Mouse (Mus musculus) CH12.LX (cell line): ENCODE results near the gene Rp9. TPM values are rescaled to one million over a fixed set of nuclear protein-coding genes. Genes with fewer than 3 reads are reported as not detected.
A peak's percentile ranks its signal among the peaks of the same experiment; 100 is the strongest.

Source experiments
- DNase-seq: peaks from one replicate; pipeline ENCODE4 v3.0.0-alpha.2; 2013; ENCODE audit errors: extremely low read depth
- H3K27ac ChIP-seq: 2 replicates; pipeline ENCODE4 v1.5.1; 2012; ENCODE audit warnings: low read depth, mild to moderate bottlenecking, control low read depth, moderate library complexity; ENCODE audit not compliant: insufficient read depth
- H3K27me3 ChIP-seq: replicated peaks from 2 replicates; pipeline ENCODE3; 2012; ENCODE audit warnings: inconsistent platforms
- H3K36me3 ChIP-seq, 2 experiments: replicated peaks in 1 of 2; 2 replicates each; pipeline versions ENCODE3 to v1.6.1; 2012; ENCODE audit warnings: inconsistent platforms in 1 of 2, low read length in 1 of 2, mild to moderate bottlenecking in 1 of 2, mixed read lengths in 1 of 2, moderate library complexity in 1 of 2; ENCODE audit not compliant: control insufficient read depth in 1 of 2, insufficient read depth in 1 of 2
- H3K4me1 ChIP-seq, 2 experiments: 2 replicates each; pipeline ENCODE4 v1.6.1; 2012; ENCODE audit warnings: inconsistent platforms in 1 of 2, moderate library complexity in 1 of 2; ENCODE audit not compliant: insufficient read depth in 2 of 2, control insufficient read depth in 1 of 2
- H3K4me2 ChIP-seq: 2 replicates; pipeline ENCODE4 v1.6.1; 2012; ENCODE audit warnings: low read depth, mild to moderate bottlenecking, control low read depth; ENCODE audit not compliant: poor library complexity, insufficient read depth, severe bottlenecking
- H3K4me3 ChIP-seq, 3 experiments: fragments of 150-350 bp in 1 of 3; sonication (generic) in 1 of 3; replicated peaks in 1 of 3; 2 replicates each; pipeline versions ENCODE3 to v1.5.1; 2011 to 2012; ENCODE audit warnings: low read depth in 2 of 3, low read length in 2 of 3, mild to moderate bottlenecking in 2 of 3, moderate library complexity in 2 of 3, control low read depth in 1 of 3, improper control_type of control experiment in 1 of 3, inconsistent platforms in 1 of 3, mixed read lengths in 1 of 3; ENCODE audit not compliant: poor library complexity in 1 of 3
- H3K79me2 ChIP-seq: replicated peaks from 2 replicates; pipeline ENCODE4 v1.6.1; 2012; ENCODE audit warnings: mild to moderate bottlenecking, moderate library complexity; ENCODE audit not compliant: control insufficient read depth, poor library complexity, insufficient read depth, severe bottlenecking; ENCODE audit errors: extremely low read depth
- H3K9ac ChIP-seq: 2 replicates; pipeline ENCODE4 v1.6.1; 2012; ENCODE audit warnings: low read depth, mild to moderate bottlenecking, control low read depth, moderate library complexity; ENCODE audit not compliant: insufficient read depth
- H3K9me3 ChIP-seq: replicated peaks from 2 replicates; pipeline ENCODE3; 2012; ENCODE audit warnings: low read length, inconsistent platforms, mixed read lengths
- E2F4 ChIP-seq: IDR thresholded peaks from 2 replicates; pipeline ENCODE4 v1.6.1; 2011; ENCODE audit warnings: low read depth, low read length, improper control_type of control experiment; ENCODE audit not compliant: insufficient replicate concordance
- ELF1 ChIP-seq: IDR thresholded peaks from 2 replicates; pipeline ENCODE4 v1.6.1; 2014; ENCODE audit warnings: low read depth, mild to moderate bottlenecking, inconsistent platforms, low read length, improper control_type of control experiment
- EP300 ChIP-seq: IDR thresholded peaks from 2 replicates; pipeline ENCODE4 v1.6.1; 2011; ENCODE audit warnings: low read length, improper control_type of control experiment
- ETS1 ChIP-seq: conservative IDR thresholded peaks from 2 replicates; pipeline ENCODE4 v1.6.1; 2012; ENCODE audit warnings: low read depth, mild to moderate bottlenecking, inconsistent platforms, low read length, improper control_type of control experiment, moderate library complexity
- IRF4 ChIP-seq: IDR thresholded peaks from 2 replicates; pipeline ENCODE4 v1.6.1; 2014; ENCODE audit warnings: low read depth, mild to moderate bottlenecking, inconsistent platforms, low read length, improper control_type of control experiment
- JUN ChIP-seq: IDR thresholded peaks from 2 replicates; pipeline ENCODE4 v1.6.1; 2011; ENCODE audit warnings: low read depth, mild to moderate bottlenecking, low read length, improper control_type of control experiment, moderate library complexity; ENCODE audit not compliant: insufficient read depth
- MAZ ChIP-seq: IDR thresholded peaks from 2 replicates; pipeline ENCODE4 v1.6.1; 2012; ENCODE audit warnings: low read depth, mild to moderate bottlenecking, inconsistent platforms, low read length, improper control_type of control experiment, moderate library complexity
- MEF2A ChIP-seq: IDR thresholded peaks from 2 replicates; pipeline ENCODE4 v1.6.1; 2014; ENCODE audit warnings: low read depth, mild to moderate bottlenecking, inconsistent platforms, low read length, improper control_type of control experiment, borderline replicate concordance
- POLR2AphosphoS2 ChIP-seq: IDR thresholded peaks from 2 replicates; pipeline ENCODE4 v1.6.1; 2011; ENCODE audit warnings: low read depth, low read length, improper control_type of control experiment
- RCOR1 ChIP-seq: conservative IDR thresholded peaks from 2 replicates; pipeline ENCODE4 v1.6.1; 2012; ENCODE audit warnings: low read depth, mild to moderate bottlenecking, inconsistent platforms, low read length, improper control_type of control experiment
- SIN3A ChIP-seq: IDR thresholded peaks from 2 replicates; pipeline ENCODE4 v1.6.1; 2012; ENCODE audit warnings: low read length, improper control_type of control experiment, inconsistent platforms
- TBP ChIP-seq: conservative IDR thresholded peaks from 2 replicates; pipeline ENCODE4 v1.6.1; 2011; ENCODE audit warnings: low read depth, low read length, improper control_type of control experiment
- TCF12 ChIP-seq: IDR thresholded peaks from 2 replicates; pipeline ENCODE4 v1.6.1; 2014; ENCODE audit warnings: low read depth, mild to moderate bottlenecking, inconsistent platforms, low read length, improper control_type of control experiment
- UBTF ChIP-seq: IDR thresholded peaks from 2 replicates; pipeline ENCODE4 v1.6.1; 2012; ENCODE audit warnings: low read depth, mild to moderate bottlenecking, inconsistent platforms, low read length, improper control_type of control experiment, moderate library complexity
- USF2 ChIP-seq: conservative IDR thresholded peaks from 2 replicates; pipeline ENCODE4 v1.6.1; 2011; ENCODE audit warnings: low read depth, low read length, improper control_type of control experiment
- ZC3H11A ChIP-seq: IDR thresholded peaks from 2 replicates; pipeline ENCODE4 v1.6.1; 2012; ENCODE audit warnings: low read depth, mild to moderate bottlenecking, inconsistent platforms, low read length, improper control_type of control experiment
- ZKSCAN1 ChIP-seq: IDR thresholded peaks from 2 replicates; pipeline ENCODE4 v1.6.1; 2012; ENCODE audit warnings: low read depth, inconsistent platforms, low read length, improper control_type of control experiment, borderline replicate concordance
- ZMIZ1 ChIP-seq: IDR thresholded peaks from 2 replicates; pipeline ENCODE4 v1.6.1; 2012; ENCODE audit warnings: low read depth, mild to moderate bottlenecking, inconsistent platforms, low read length, improper control_type of control experiment
- ZNF384 ChIP-seq: IDR thresholded peaks from 2 replicates; pipeline ENCODE4 v1.6.1; 2012; ENCODE audit warnings: low read depth, low read length, improper control_type of control experiment, inconsistent platforms
- dilution Hi-C: fragments of 300-500 bp; cut with MboI; formaldehyde crosslinking; loops from 2 replicates; pipeline ENCODE4 v1.14.3; 2020; ENCODE audit warnings: low sequenced_read_pairs; ENCODE audit not compliant: extremely low pct_unique_long_range_greater_than_20kb, extremely low pct_ligation_motif_present
- in situ Hi-C: fragments of 300-500 bp; cut with MboI; formaldehyde crosslinking; loops from 3 replicates; pipeline ENCODE4 v1.14.3; 2019; ENCODE audit warnings: low sequenced_read_pairs, low pct_ligation_motif_present, low pct_unique_long_range_greater_than_20kb, mixed read lengths
- polyA plus RNA-seq: library from polyadenylated mRNA; unstranded; fragments of >175 nt; gene quantifications from 2 replicates; pipeline ENCODE4 v1.2.1, GENCODE M21; 2012; ENCODE audit warnings: low read depth; ENCODE audit not compliant: insufficient read length
- total RNA-seq, 2 experiments: library from RNA; depleted of rRNA; stranded (reverse); fragments of 300-350 nt in 1 of 2; fragments of >200 nt in 1 of 2; gene quantifications; 2 replicates each; pipeline ENCODE4 v1.2.3; 2012 to 2014

The Rp9 gene
- total and polyA plus RNA-seq, 3 experiments, result 64.2 to 86.9 (median 85.0) TPM

- Histone ChIP-seq H3K27me3 (no peaks in the 10 kb centered on the region), H3K4me2 (no peak overlapping the region), H3K36me3 (no peaks in the 10 kb centered on the region), H3K9ac (no peak overlapping the region), H3K9me3 (no peaks in the 10 kb centered on the region), H3K4me1 (peaks cover 0 to 23% of the 10 kb centered on the region in 2 experiments; a peak in 2 of 4 replicates), H3K79me2 (no peaks in the 10 kb centered on the region), H3K27ac (no peak overlapping the region), H3K4me3 (no peak overlapping the region)
- TF ChIP-seq JUN (no peak), ELF1 (no peak), ZC3H11A (no peak), TBP (no peak), MEF2A (no peak), ZMIZ1 (no peak), ETS1 (no peak), POLR2AphosphoS2 (no peak), ZNF384 (no peak), USF2 (no peak), RCOR1 (no peak), E2F4 (no peak), MAZ (no peak), TCF12 (no peak), IRF4 (no peak), EP300 (no peak)
- DNase-seq, result no peak
- dilution Hi-C loops (no loop called here), in situ Hi-C loops (no loop called here)
Measured at GRCm38 (mm10) chr9:22433221-22433620, 36.3 kb downstream of the Rp9 start.

GRCm38 (mm10) chr9:22430315-22430840 lies 39.2 kb downstream of the Rp9 start:
- H3K4me2 ChIP-seq, result peak overlapping the region; percentile 59; the same call in 1 of the 2 replicates
- in situ Hi-C loops (no loop called here), dilution Hi-C loops (no loop called here)
- peak overlapping the region in 1 of 3 experiments; percentile 5 for H3K4me3 ChIP-seq
- TF ChIP-seq POLR2AphosphoS2, result no peak
- 0 out of 2 replicates have a peak, but pooled peaks have one; percentile 37 for TF ChIP-seq SIN3A
- TF ChIP-seq ZKSCAN1, result no peak
- TF ChIP-seq UBTF, result no peak
- no peaks in the 10 kb centered on the region for H3K9me3 ChIP-seq
- no peaks in the 10 kb centered on the region for H3K27me3 ChIP-seq
- peak; percentile 34 for DNase-seq
- H3K9ac ChIP-seq, result 0 out of 2 replicates have a peak overlapping the region, but pooled peaks have one; percentile 0
- no peaks in the 10 kb centered on the region for H3K36me3 ChIP-seq
- no peaks in the 10 kb centered on the region for H3K79me2 ChIP-seq
- no peak overlapping the region for H3K27ac ChIP-seq
- peaks cover 0 to 23% of the 10 kb centered on the region in 2 experiments; a peak in 2 of 4 replicates for H3K4me1 ChIP-seq
